Mouse (Mus musculus): ENCODE measurements around the gene Nckipsd. TPM values are rescaled to one million over a fixed set of nuclear protein-coding genes. Genes with fewer than 3 reads are reported as not detected.

Nckipsd gene
- polyA plus RNA-seq, 1 experiment from 2014 or later: 17.2 TPM

DNA sequence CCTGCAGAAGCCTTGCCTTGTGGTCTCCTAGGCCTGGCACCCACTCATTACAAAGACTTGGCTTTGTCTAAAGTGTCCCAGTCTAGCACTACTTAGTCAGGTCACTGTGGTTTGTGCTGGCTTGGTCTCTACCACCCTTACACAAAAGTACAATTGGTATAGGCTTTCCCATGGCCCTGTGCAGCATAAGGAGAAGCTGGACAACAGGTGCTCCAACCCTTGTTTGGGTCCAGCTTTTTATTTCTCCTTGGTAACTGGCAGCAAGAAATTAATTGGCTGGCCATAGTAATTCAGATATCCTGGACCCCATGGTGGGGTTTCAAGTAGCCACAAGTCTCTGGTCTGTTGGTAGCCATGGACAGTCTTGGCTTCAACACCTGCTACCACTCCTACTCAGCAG, 1.8 kb upstream of the Nckipsd start:
- H3K27me3 ChIP-seq: no peaks in the 10 kb centered on the region
- H3K9me3 ChIP-seq: no peaks in the 10 kb centered on the region
- no peak overlapping the region for H3K9ac ChIP-seq
- peaks cover 14% of the 10 kb centered on the region for H3K4me1 ChIP-seq
- peaks cover 69% of the 10 kb centered on the region for H3K36me3 ChIP-seq
- H3K4me3 ChIP-seq: no peak overlapping the region
- H3K4me2 ChIP-seq (replicated peaks): no peak overlapping the region
- H3K27ac ChIP-seq: no peak overlapping the region
- no peak for ATAC-seq (ENCODE audit: low FRiP score, low read depth)

DNA sequence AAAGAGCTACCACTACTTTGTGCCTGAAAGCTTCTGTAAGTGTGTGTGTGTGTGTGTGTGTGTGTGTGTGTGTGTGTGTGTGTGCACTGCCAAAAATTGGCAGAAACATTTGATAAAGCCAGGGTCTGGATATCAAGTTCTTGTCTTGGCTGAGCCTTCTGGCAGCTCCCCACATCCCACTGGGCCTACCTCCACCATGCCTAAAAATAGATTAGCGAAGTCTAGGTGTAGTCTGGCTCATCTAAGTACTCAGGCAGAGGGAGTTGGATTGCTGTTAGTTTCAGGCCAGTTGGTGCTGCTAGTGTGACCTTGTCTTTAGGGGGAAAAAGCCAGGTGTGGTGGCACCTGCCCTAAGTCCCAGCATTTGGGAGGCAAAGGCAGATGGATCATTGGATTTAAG, 1.3 kb upstream of the Nckipsd start:
- Histone ChIP-seq H3K9ac (no peak overlapping the region), H3K27me3 (no peaks in the 10 kb centered on the region), H3K36me3 (peaks cover 69% of the 10 kb centered on the region), H3K27ac (0 out of 2 replicates have a peak overlapping the region, but pooled peaks have one; percentile 1), H3K9me3 (no peaks in the 10 kb centered on the region), H3K4me2 (replicated peaks) (no peak overlapping the region), H3K4me1 (peaks cover 14% of the 10 kb centered on the region), H3K4me3 (no peak overlapping the region)
- ATAC-seq (ENCODE audit: low FRiP score, low read depth): no peak
- WGBS: 100% methylated on average over 1 of the region's 1 CpGs

- Histone ChIP-seq H3K9ac (0 out of 2 replicates have a peak overlapping the region, but pooled peaks have one; percentile 19), H3K27me3 (no peaks in the 10 kb centered on the region), H3K4me3 (peak overlapping the region; percentile 81; the same call in 1 of the 2 replicates), H3K36me3 (peaks cover 69% of the 10 kb centered on the region), H3K27ac (no peak overlapping the region), H3K4me2 (replicated peaks) (peak overlapping the region; percentile 19; the same call in 1 of the 2 replicates), H3K9me3 (no peaks in the 10 kb centered on the region), H3K4me1 (peaks cover 14% of the 10 kb centered on the region)
- 69% methylated on average over 5 of the region's 5 CpGs for WGBS
- peak; percentile 3; the same call in 1 of the 2 replicates for ATAC-seq (ENCODE audit: low FRiP score, low read depth)
Measured at GRCm38 (mm10) chr9:108807674-108808073, 494 bp upstream of the Nckipsd start.

GRCm38 (mm10) chr9:108809188-108809587, 1.0 kb downstream of the Nckipsd start:
- Histone ChIP-seq H3K27me3 (no peaks in the 10 kb centered on the region), H3K36me3 (peaks cover 72% of the 10 kb centered on the region), H3K27ac (no peak overlapping the region; the same call in 1 of the 2 replicates), H3K9me3 (no peaks in the 10 kb centered on the region), H3K4me2 (replicated peaks) (peak overlapping the region; percentile 90), H3K9ac (peak overlapping the region; percentile 92), H3K4me3 (peak overlapping the region; percentile 81), H3K4me1 (peaks cover 14% of the 10 kb centered on the region)
- WGBS: 61% methylated on average over 5 of the region's 5 CpGs
- ATAC-seq (ENCODE audit: low FRiP score, low read depth): no peak

GRCm38 (mm10) chr9:108809723-108810122, 1.6 kb downstream of the Nckipsd start:
- H3K27me3 ChIP-seq: no peaks in the 10 kb centered on the region
- no peak overlapping the region for H3K4me3 ChIP-seq
- peaks cover 14% of the 10 kb centered on the region for H3K4me1 ChIP-seq
- ATAC-seq (ENCODE audit: low FRiP score, low read depth): no peak
- no peak overlapping the region; the same call in 1 of the 2 replicates for H3K27ac ChIP-seq
- no peaks in the 10 kb centered on the region for H3K9me3 ChIP-seq
- WGBS: 81% methylated on average over 6 of the region's 6 CpGs
- H3K9ac ChIP-seq: no peak overlapping the region
- 0 out of 2 replicates have a peak overlapping the region, but pooled peaks have one; percentile 90 for H3K4me2 ChIP-seq (replicated peaks)
- peaks cover 72% of the 10 kb centered on the region for H3K36me3 ChIP-seq

GRCm38 (mm10) chr9:108810516-108810915, 2.3 kb downstream of the Nckipsd start:
- no peak for ATAC-seq (ENCODE audit: low FRiP score, low read depth)
- no peaks in the 10 kb centered on the region for H3K9me3 ChIP-seq
- peaks cover 72% of the 10 kb centered on the region for H3K36me3 ChIP-seq
- H3K4me2 ChIP-seq (replicated peaks): no peak overlapping the region
- no peak overlapping the region for H3K27ac ChIP-seq
- H3K4me3 ChIP-seq: no peak overlapping the region
- peaks cover 14% of the 10 kb centered on the region for H3K4me1 ChIP-seq
- 82% methylated on average over 5 of the region's 5 CpGs for WGBS
- peak overlapping the region; percentile 14; the same call in 1 of the 2 replicates for H3K9ac ChIP-seq
- H3K27me3 ChIP-seq: no peaks in the 10 kb centered on the region

- WGBS: 89% methylated on average over 7 of the region's 7 CpGs
- no peaks in the 10 kb centered on the region for H3K27me3 ChIP-seq
- no peaks in the 10 kb centered on the region for H3K4me1 ChIP-seq
- H3K36me3 ChIP-seq: peaks cover 76% of the 10 kb centered on the region
- ATAC-seq (ENCODE audit: low FRiP score, low read depth): no peak
- no peak overlapping the region for H3K9ac ChIP-seq
- no peak overlapping the region for H3K4me2 ChIP-seq (replicated peaks)
- no peak overlapping the region for H3K4me3 ChIP-seq
- H3K27ac ChIP-seq: no peak overlapping the region
- H3K9me3 ChIP-seq: no peaks in the 10 kb centered on the region
Measured at GRCm38 (mm10) chr9:108815557-108815956, 7.4 kb downstream of the Nckipsd start.

GRCm38 (mm10) chr9:108819495-108819894, 11.3 kb downstream of the Nckipsd start:
- 68% methylated on average over 3 of the region's 3 CpGs for WGBS
- no peak overlapping the region for H3K27ac ChIP-seq
- peaks cover 28% of the 10 kb centered on the region for H3K27me3 ChIP-seq
- H3K4me3 ChIP-seq: no peak overlapping the region
- H3K4me2 ChIP-seq (replicated peaks): no peak overlapping the region
- no peaks in the 10 kb centered on the region for H3K4me1 ChIP-seq
- ATAC-seq (ENCODE audit: low FRiP score, low read depth): no peak
- H3K9me3 ChIP-seq: no peaks in the 10 kb centered on the region
- H3K9ac ChIP-seq: no peak overlapping the region
- peaks cover 39% of the 10 kb centered on the region for H3K36me3 ChIP-seq

- H3K4me2 ChIP-seq (replicated peaks): no peak overlapping the region
- H3K36me3 ChIP-seq: peaks cover 33% of the 10 kb centered on the region
- H3K27ac ChIP-seq: no peak overlapping the region
- H3K27me3 ChIP-seq: peaks cover 34% of the 10 kb centered on the region
- H3K4me1 ChIP-seq: no peaks in the 10 kb centered on the region
- no peak for ATAC-seq (ENCODE audit: low FRiP score, low read depth)
- WGBS: 57% methylated on average over 5 of the region's 5 CpGs
- no peaks in the 10 kb centered on the region for H3K9me3 ChIP-seq
- H3K4me3 ChIP-seq: no peak overlapping the region
- no peak overlapping the region for H3K9ac ChIP-seq
Measured at GRCm38 (mm10) chr9:108820077-108820476, 11.9 kb downstream of the Nckipsd start.

DNA sequence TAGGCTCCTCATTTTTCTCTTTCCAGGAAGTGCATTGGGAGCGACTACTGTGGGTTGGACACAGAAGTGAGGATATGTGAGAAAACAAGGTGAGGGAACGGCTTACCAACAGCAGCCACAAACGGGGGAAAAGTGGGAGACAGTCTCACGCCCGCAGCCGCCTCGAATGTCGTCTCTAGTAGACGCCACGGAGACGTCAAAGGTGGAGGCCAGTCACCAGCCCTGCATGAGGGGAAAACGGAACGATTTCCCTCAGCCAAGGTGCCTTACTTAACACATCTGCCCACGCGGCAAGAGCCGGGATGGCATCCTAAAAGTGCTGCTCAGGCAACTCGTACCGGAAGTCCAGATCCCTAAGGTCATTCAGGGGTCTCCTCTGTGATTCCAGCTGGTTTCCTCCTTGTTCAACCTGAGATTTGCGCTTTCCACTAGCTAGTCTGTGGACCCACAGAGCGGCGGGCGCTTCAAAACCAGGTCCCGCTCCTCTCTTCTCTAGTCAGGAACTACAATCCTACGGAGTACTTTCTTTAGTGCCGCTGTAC, 16.0 kb downstream of the Nckipsd start:
- no peak overlapping the region for H3K27ac ChIP-seq
- no peak overlapping the region for H3K4me2 ChIP-seq (replicated peaks)
- H3K36me3 ChIP-seq: no peaks in the 10 kb centered on the region
- no peak overlapping the region for H3K9ac ChIP-seq
- no peaks in the 10 kb centered on the region for H3K9me3 ChIP-seq
- 5% methylated on average over 25 of the region's 25 CpGs for WGBS
- ATAC-seq (ENCODE audit: low FRiP score, low read depth): no peak
- no peak overlapping the region for H3K4me3 ChIP-seq
- H3K4me1 ChIP-seq: peaks cover 12% of the 10 kb centered on the region
- peaks cover 76% of the 10 kb centered on the region for H3K27me3 ChIP-seq

DNA sequence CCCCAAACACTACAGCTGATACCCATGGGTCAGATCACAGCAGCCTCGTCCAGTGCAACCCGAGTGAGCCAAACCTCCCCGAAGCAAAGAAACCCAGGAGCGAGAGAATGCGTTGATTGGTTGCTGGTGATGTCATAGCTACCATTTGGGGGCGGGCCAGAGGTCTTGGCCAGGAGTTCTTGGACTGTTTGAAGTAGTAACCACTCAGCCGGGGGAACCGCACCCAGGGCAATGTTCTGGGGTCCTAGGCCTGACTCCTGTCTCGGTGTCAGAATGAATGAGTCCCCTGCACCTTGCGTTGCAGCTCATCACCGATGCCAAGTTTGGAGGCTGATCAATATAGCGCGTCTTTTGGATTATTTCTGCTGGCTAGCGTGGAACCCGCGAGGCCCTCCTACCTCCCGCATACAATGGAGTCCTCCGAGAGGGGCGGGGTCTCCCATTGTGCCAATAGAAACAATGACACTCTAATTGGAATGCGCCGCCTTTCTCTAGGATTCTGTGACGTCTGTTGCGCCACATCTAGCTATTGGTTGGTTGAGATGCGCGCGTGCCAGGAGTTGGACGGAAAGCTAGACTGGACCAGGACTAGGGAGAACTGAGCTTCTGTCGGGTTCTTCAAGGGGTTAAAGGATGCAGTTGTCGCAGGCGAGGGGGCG, 16.7 kb downstream of the Nckipsd start:
- peaks cover 12% of the 10 kb centered on the region for H3K4me1 ChIP-seq
- no peak for ATAC-seq (ENCODE audit: low FRiP score, low read depth)
- no peaks in the 10 kb centered on the region for H3K36me3 ChIP-seq
- no peak overlapping the region for H3K9ac ChIP-seq
- H3K27ac ChIP-seq: no peak overlapping the region
- no peak overlapping the region for H3K4me3 ChIP-seq
- no peaks in the 10 kb centered on the region for H3K9me3 ChIP-seq
- no peak overlapping the region for H3K4me2 ChIP-seq (replicated peaks)
- WGBS: under 1% methylated on average over 31 of the region's 31 CpGs
- H3K27me3 ChIP-seq: peaks cover 82% of the 10 kb centered on the region

DNA sequence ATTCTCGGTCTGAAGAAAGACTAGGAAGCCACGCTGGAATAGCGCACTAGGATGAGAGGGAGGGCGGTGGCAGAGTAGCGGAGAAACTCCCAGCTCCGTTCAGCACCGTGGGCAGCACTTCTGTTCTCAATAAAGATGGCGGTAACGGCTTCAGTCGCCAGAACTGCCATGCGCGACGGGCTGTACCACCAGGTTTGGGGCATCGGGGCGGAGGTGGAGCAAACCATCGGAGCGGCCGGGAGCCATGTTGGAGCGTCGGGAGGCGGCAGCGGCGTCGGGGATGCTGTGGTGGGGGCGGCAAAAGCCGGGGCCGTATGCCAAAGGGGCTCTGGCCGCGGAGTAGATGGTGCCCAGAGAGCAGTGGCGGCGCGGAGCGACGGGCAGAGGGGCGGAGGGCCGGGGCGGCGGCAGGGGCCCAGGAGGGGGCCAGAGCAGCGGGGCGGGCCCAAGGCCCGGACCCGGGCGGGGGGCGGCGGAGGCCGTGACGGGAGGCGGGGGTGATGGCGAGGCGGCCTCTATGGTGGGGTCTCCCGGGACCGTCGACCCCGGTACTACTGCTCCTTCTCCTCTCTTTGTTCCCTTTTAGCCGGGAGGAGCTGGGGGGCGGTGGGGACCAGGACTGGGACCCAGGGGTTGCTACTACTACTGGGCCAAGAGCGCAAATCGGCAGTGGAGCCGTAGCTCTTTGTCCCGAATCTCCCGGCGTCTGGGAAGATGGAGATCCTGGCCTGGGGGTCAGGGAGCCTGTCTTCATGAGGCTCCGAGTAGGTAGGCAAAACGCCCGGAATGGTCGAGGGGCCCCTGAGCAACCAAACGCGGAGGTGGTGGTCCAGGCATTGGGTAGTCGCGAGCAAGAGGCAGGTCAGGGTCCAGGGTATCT, 17.9 kb downstream of the Nckipsd start, which contains the start of gene Celsr3:
Celsr3 (plus strand) TSS at position 501 of the 880 bp plus-strand sequence.
- peak; percentile 68; the same call in 1 of the 2 replicates for ATAC-seq (ENCODE audit: low FRiP score, low read depth)
- peaks cover 12% of the 10 kb centered on the region for H3K4me1 ChIP-seq
- peak within 1 kb of the TSS; percentile 76 for H3K4me2 ChIP-seq (replicated peaks)
- H3K4me3 ChIP-seq: peak within 1 kb of the TSS; percentile 45
- peaks cover 93% of the 10 kb centered on the region for H3K27me3 ChIP-seq
- no peak within 1 kb of the TSS for H3K27ac ChIP-seq
- H3K36me3 ChIP-seq: no peaks in the 10 kb centered on the region
- H3K9ac ChIP-seq: no peak within 1 kb of the TSS
- WGBS: 2% methylated on average over 66 of the region's 70 CpGs
- H3K9me3 ChIP-seq: no peaks in the 10 kb centered on the region
